8 mouse cellular contexts compared by ENCODE assay signal in genomic region chr5:31698297-31698726, GRCm38 (mm10). TPM values are rescaled to one million over a fixed set of nuclear protein-coding genes. Genes with fewer than 3 reads are reported as not detected.
DNase-seq lines count a peak whose midpoint lies in the region; ATAC-seq and TF ChIP-seq lines count a peak whose summit lies in the region.

No protein-coding gene starts in this region.

- ATAC-seq in activated CD4-positive, CD25-positive, alpha-beta regulatory T cell, adult 4 months: peak; percentile 88
- ATAC-seq in hindbrain, embryonic 16.5 days: peak; percentile 80

- H3K4me2 ChIP-seq in hindbrain, embryonic 16.5 days (ENCODE audit: low read length): peak overlapping the region; percentile 84

- H3K36me3 ChIP-seq in hindbrain, embryonic 16.5 days (ENCODE audit: control insufficient read depth, insufficient read depth, low read length): no peaks in the 10 kb centered on the region
- H3K36me3 ChIP-seq in macrophage (ENCODE audit: inconsistent target): peaks cover 6% of the 10 kb centered on the region

- TF ChIP-seq CTCF in left cerebral cortex, adult 2 months (IDR thresholded peaks at IDR 0.05): no peak

- peak; percentile 47 to 62 for DNase-seq in cerebellum, postnatal 4 days (ENCODE audit: low spot score in 2 of 2)
- DNase-seq in gastrocnemius, adult 18-20 months (ENCODE audit: low spot score): peak; percentile 88
- DNase-seq in left cerebral cortex, adult 2 months (ENCODE audit: extremely low spot score in 1 of 2, low spot score in 2 of 2): peak; percentile 80 to 84
- peak; percentile 61 for DNase-seq in retina, postnatal 7 days (ENCODE audit: low read depth, low spot score)
- DNase-seq in urinary bladder, adult 18-20 months (ENCODE audit: low spot score in 2 of 2): peak; percentile 66 to 82

- H3K4me3 ChIP-seq in hindbrain, embryonic 16.5 days (ENCODE audit: low read length): peak overlapping the region; percentile 86
- H3K4me3 ChIP-seq in left cerebral cortex, adult 2 months: peak overlapping the region; percentile 94
- H3K4me3 ChIP-seq in macrophage (ENCODE audit: inconsistent target): peak overlapping the region; percentile 81

- H3K27me3 ChIP-seq in hindbrain, embryonic 16.5 days (replicated peaks; ENCODE audit: control insufficient read depth, insufficient read depth, low read length): no peaks in the 10 kb centered on the region

- 4% methylated on average over 16 of the region's 16 CpGs for WGBS in hindbrain, embryonic 16.5 days
- 0% methylated on average over 16 of the region's 16 CpGs for WGBS in macrophage (ENCODE audit: missing documents)

- peak overlapping the region; percentile 90 for H3K9ac ChIP-seq in hindbrain, embryonic 16.5 days (ENCODE audit: low read depth, low read length)

- peaks cover 52% of the 10 kb centered on the region; the same call in 1 of the 2 replicates for H3K79me2 ChIP-seq in macrophage (ENCODE audit: inconsistent target)

- H3K27ac ChIP-seq in hindbrain, embryonic 16.5 days (ENCODE audit: low read depth, low read length): peak overlapping the region; percentile 93
- H3K27ac ChIP-seq in left cerebral cortex, adult 2 months: peak overlapping the region; percentile 98
- H3K27ac ChIP-seq in macrophage: peak overlapping the region; percentile 94

- H3K9me3 ChIP-seq in hindbrain, embryonic 16.5 days (ENCODE audit: control insufficient read depth, low read length): no peaks in the 10 kb centered on the region

- intact Hi-C loops in left cerebral cortex, adult 2 months (cut with DNase I): loop anchor here (1.0 to 5.0 kb wide), 5 partner anchors 101 to 437 kb away; partner anchors contain the start of genes Fosl2 and Mrpl33

- H3K4me1 ChIP-seq in hindbrain, embryonic 16.5 days (ENCODE audit: control insufficient read depth, insufficient read depth, low read depth, low read length): peaks cover 4% of the 10 kb centered on the region

RNA-seq across cellular contexts. Expression of gene Babam2, which starts 0.8 kb away (rescaled TPM):
- 10 to 100 TPM; 92.9 to 93.6 TPM for polyA plus RNA-seq in activated CD4-positive, CD25-positive, alpha-beta regulatory T cell, adult 4 months (2017; shearing (Covaris generic))
- 10 to 100 TPM; 33.3 to 33.8 TPM for total RNA-seq in gastrocnemius, adult 18-20 months (2021)
- 49.0 and 53.3 TPM in 2 replicates for polyA plus RNA-seq in hindbrain, embryonic 16.5 days (2015; fragmentation: Nextera tagmentation; extraction: Ambion mirVana)
- total RNA-seq in left cerebral cortex, adult 2 months (2021): 10 to 100 TPM; 39.5 to 45.2 TPM
- 100 to 1,000 TPM in 21 of 26 experiments, 10 to 100 TPM in 5; 68.7 to 174 (median 115) TPM for total RNA-seq in macrophage (2018; cell fraction: chromatin; rRNA removed)
- total RNA-seq in macrophage (2018; cell fraction: cytosol; rRNA removed): 10 to 100 TPM; 31.1 to 46.2 (median 39.0) TPM
- total RNA-seq in macrophage (2018; cell fraction: nucleus; rRNA removed): 100 to 1,000 TPM in 8 of 26 experiments, 10 to 100 TPM in 18; 37.0 to 159 (median 78.8) TPM
- polyA plus RNA-seq in macrophage (2018): 37.1 to 78.4 TPM (median 48.9 TPM) in 3 replicates

RNA-seq across cellular contexts. Expression of gene Rbks, which starts 0.9 kb away (rescaled TPM):
- polyA plus RNA-seq in activated CD4-positive, CD25-positive, alpha-beta regulatory T cell, adult 4 months (2017; shearing (Covaris generic)): 10 to 100 TPM; 16.9 to 18.2 TPM
- 1 to 10 TPM; 4.4 to 4.6 TPM for total RNA-seq in gastrocnemius, adult 18-20 months (2021)
- polyA plus RNA-seq in hindbrain, embryonic 16.5 days (2015; fragmentation: Nextera tagmentation; extraction: Ambion mirVana): 2.0 and 2.8 TPM in 2 replicates
- total RNA-seq in left cerebral cortex, adult 2 months (2021): 1 to 10 TPM; 3.8 to 4.0 TPM
- total RNA-seq in macrophage (2018; cell fraction: chromatin; rRNA removed): 10 to 100 TPM in 20 of 26 experiments, 1 to 10 TPM in 6; 4.0 to 32.5 (median 20.2) TPM
- 10 to 100 TPM in 24 of 26 experiments, 1 to 10 TPM in 2; 9.5 to 15.1 (median 12.4) TPM for total RNA-seq in macrophage (2018; cell fraction: cytosol; rRNA removed)
- total RNA-seq in macrophage (2018; cell fraction: nucleus; rRNA removed): 10 to 100 TPM in 17 of 26 experiments, 1 to 10 TPM in 9; 2.6 to 34.1 (median 15.2) TPM
- 11.0 to 13.3 TPM (median 12.2 TPM) in 3 replicates for polyA plus RNA-seq in macrophage (2018)

Comparison
In these comparisons a context has a peak if more than half of its experiments do, and no peak if none do; other contexts are left out.
1. Peak in every context shown above with its lines: DNase-seq, ATAC-seq, H3K4me3 ChIP-seq and H3K27ac ChIP-seq.